Mouse (Mus musculus) neutrophil, adult 83 days (primary cell): Measurements from ENCODE around the gene Psmd8. TPM values are rescaled to one million over a fixed set of nuclear protein-coding genes. Genes with fewer than 3 reads are reported as not detected.

ENCODE experiments used
- total RNA-seq, 2 experiments: library from RNA; stranded (reverse); gene quantifications; one replicate each; pipeline ENCODE4 v1.2.4; 2023

The Psmd8 gene
- total RNA-seq = 100 to 1,000 TPM; 165 to 168 TPM

DNA sequence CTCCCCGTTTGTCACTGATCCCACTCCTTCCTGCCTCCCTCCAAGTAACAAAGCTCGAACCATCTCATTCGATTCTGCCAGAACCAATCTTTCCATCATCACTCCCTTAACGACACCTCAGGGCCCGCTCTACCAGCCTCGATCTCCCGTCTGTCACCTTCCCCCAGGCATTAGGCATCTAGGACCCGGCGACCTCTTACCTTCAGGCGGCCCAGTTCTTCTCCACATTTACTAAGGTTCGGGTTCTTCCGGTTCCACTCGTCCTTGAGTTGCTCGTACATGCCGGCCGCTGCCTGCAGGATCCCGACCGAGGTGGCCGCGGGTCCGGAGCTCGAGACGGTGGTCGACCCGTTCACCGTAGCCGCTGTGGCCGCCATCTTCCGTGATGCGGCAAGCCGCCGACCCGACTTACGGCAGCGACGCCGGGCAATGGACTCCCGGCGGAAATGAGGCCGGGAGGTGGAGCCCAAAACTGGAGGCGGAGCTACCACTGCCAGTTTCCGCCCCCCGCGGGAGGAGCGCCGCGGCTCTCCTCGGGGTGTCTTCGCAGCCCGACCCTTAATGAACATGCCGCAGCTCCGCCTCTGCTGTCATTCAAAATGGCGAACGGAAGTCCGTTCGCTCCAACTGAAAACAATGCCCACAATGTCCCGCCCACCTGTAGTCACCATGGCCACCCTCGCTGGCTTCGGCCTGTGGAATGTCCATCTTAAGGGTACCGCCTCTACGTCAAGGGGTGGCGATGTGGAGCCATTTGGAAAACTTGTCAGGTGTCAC is at the start of gene Psmd8:
Gene Psmd8 (minus strand): TSS at position 625 of the 777 bp plus-strand sequence.

DNA sequence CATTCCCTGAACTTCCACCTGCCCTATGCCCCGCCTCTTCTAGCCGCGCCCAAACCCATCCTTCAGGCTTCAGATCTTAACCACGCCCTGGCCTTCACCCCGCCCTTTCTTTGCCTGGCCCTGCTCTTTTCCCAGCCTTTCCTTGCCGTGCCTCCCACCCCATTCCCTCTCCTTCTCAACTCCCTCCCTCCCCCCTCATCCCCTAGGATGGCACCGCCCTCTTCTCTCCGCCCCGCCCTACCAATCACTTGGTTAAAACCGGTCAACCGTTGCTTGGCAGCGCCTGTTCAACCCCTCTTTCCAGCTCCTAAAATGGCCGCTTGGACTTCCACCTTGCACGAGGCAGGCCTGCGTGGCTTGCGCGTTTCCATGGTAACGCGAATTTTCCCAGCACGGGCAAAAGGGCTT is 33.2 kb upstream of the Psmd8 start, which contains the start of gene Catsperg1:
Gene Catsperg1 (minus strand): TSS at position 361 of the 408 bp plus-strand sequence.

DNA sequence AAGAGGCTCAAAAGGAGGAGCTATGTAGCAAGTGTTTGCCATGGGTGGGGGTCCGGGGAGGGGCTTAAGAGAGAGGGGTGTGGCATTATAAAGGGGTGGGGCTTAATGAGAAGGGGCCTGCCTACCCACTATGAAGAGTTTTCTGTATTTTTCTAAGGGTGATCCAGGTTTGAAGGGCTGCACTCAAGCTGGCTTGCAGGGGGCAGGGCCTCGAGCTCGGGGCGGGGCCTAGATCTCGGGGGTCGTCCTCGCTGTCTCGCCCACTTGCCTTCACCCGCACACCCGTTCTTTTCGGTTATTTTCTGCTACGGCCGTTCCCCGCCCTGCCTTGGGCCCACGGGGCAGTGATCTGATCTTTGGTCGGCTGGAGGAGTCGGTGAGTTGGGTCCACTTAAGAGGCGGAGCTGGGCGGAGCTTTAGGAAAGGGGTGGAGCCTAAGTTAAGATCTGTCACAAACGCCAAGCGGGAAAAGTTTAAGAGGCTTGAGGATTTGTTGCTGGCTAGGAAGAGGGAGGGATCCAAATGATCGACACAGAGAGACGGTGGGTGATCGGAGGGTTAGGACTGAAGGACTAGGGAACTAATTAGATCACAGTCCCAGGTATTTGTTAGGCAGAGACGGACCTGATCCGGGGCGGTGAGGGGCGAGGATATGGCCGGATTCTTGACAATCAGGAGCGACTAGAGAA is 10.3 kb downstream of the Psmd8 start, which contains the start of the genes Ggn and Spred3:
Gene Ggn (plus strand): TSS at position 145 of the 689 bp plus-strand sequence.
Gene Spred3 (minus strand): TSS at position 346 of the 689 bp plus-strand sequence.

DNA sequence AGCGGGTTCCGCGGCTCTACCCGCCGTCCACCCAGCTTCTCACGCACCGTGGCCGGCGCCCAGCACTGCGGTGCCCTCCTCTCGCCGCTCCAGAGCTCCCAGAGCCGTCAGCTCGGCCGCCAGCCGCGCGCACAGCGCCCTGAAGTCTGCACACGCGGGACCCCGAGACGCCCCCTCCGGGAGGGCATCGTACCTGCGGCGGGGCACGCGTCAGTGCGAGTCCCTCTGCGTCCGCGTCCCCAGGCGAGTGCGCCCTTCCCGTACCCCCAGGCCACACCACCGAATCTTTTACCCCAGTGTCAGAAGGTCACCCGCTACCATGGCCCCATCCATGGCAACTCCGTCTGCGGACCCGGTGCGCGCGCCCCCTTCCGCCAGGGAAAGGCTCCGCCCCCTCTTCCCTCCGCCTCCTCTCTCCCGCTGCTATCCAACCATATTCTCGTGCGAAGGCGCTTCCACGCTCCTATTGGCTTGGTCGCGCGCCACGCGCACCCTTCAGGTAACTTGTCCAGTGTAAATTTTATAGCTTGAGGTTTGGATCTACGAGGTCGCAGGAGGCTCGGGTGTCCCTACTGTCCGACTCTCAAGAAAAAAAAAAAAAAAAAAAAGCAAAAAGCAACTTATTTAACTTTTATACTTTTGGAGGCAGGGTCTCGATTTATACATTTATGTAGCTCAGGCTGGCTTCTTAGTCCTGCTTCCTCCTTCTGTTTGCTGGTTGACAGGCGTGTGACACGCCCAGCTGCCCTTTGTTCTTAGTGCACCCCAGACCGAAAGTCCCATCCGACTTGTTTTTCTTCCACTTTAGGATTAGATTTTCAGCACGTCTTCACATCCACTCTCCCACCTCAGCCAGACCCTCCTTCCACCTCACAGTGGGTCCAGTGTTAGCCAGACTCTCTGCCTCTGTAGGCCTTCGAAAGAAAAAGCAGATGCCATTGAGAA is 24.4 kb downstream of the Psmd8 start, which contains the start of gene Fam98c:
Gene Fam98c (minus strand): TSS at position 397 of the 945 bp plus-strand sequence.

DNA sequence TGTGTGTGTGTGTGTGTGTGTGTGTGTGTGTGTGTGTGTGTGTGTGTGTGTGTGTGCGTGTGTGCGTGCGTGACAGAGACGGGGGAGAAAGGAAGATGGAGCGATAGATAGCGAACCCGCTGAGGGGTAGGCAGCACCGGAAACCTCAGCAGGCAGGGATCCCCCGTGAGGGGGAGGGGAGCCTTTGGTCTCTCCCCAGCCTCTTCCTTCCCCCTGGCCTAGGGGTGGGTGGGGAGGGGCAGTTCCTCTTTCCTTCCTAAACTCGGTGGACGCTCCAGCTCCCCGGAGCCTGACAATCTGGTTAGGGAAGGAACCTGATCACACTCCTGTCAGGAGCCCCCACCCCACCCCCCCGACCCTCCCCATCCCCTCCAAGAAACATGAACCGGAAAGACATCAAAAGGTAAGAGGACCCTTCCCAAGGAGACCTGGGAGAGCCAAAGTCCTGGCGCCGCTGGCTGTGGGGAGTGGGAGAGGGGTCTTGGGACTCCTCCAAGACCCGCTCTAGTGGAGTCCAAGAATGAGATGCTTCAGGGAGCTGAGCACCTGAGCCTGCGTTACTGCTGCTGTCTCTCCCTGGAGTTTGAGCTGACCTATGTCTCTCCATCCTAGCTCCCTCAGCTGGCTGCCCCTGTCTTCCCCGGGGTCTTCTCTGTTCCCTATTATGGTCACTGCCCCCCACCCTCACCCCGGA is 45.7 kb downstream of the Psmd8 start, which contains the start of gene Rasgrp4:
Gene Rasgrp4 (plus strand): TSS at position 159 of the 694 bp plus-strand sequence.

DNA sequence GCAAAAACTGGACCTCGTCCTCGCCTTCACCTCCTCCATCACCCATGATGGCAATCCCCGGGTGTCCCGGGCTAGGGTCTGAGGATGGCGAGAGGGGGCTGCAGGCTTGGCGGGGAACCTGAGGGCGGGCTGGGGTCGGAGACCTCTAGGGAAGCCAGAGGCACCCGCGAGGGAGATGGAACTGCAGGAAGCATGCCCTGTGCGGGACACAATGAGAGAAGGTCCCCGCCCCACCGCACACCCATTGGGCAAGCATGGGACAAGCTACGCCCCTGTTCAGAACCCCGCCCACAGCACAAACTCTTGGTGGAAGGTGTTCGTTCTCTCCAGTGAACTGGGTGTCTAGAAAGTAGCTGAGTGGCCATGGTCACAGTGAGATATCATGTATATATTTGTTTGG is 55.5 kb downstream of the Psmd8 start, which contains the start of gene Ryr1:
Gene Ryr1 (minus strand): TSS at position 210 of the 400 bp plus-strand sequence.

Other genes with a start within 250 kb of the Psmd8 start
- 100 to 1,000 TPM; 132 to 140 TPM for gene Actn4, start 218.4 kb downstream of the Psmd8 start, total RNA-seq
- 100 to 1,000 TPM; 183 to 186 TPM for gene Eif3k, start 198.8 kb downstream of the Psmd8 start, total RNA-seq
- 10 to 100 TPM; 39.2 to 44.9 TPM for gene Map4k1, start 198.7 kb downstream of the Psmd8 start, total RNA-seq
- under 1 TPM; 0.18 to 0.20 TPM for gene Ryr1, start 55.5 kb downstream of the Psmd8 start, total RNA-seq
- 100 to 1,000 TPM; 271 to 292 TPM for gene Rasgrp4, start 45.9 kb downstream of the Psmd8 start, total RNA-seq
- gene Fam98c, start 24.5 kb downstream of the Psmd8 start, total RNA-seq = 10 to 100 TPM; 14.4 to 18.2 TPM
- under 1 TPM; 0.24 to 0.82 TPM for gene Ggn, start 10.5 kb downstream of the Psmd8 start, total RNA-seq
- gene Spred3, start 10.3 kb downstream of the Psmd8 start, total RNA-seq = 1 to 10 TPM; 2.4 to 3.0 TPM
- gene Catsperg1, start 33.3 kb upstream of the Psmd8 start, total RNA-seq = 1 to 10 TPM; 1.3 to 2.2 TPM
- gene Kcnk6, start 51.8 kb upstream of the Psmd8 start, total RNA-seq = 1 to 10 TPM; 6.3 to 8.5 TPM
- gene Yif1b, start 57.6 kb upstream of the Psmd8 start, total RNA-seq = 10 to 100 TPM; 20.9 to 21.0 TPM
- gene 2200002D01Rik, start 67.8 kb upstream of the Psmd8 start, total RNA-seq = under 1 TPM in 1 of 2 experiments, not detected in 1; 0.59 TPM
- 10 to 100 TPM; 22.0 to 24.0 TPM for gene Spint2, start 101.2 kb upstream of the Psmd8 start, total RNA-seq
- gene Ppp1r14a, start 108.6 kb upstream of the Psmd8 start, total RNA-seq = not detected
- gene Dpf1, start 123.2 kb upstream of the Psmd8 start, total RNA-seq = not detected